Comparison of ENCODE assay signal across 16 mouse cellular contexts in the genomic region with DNA sequence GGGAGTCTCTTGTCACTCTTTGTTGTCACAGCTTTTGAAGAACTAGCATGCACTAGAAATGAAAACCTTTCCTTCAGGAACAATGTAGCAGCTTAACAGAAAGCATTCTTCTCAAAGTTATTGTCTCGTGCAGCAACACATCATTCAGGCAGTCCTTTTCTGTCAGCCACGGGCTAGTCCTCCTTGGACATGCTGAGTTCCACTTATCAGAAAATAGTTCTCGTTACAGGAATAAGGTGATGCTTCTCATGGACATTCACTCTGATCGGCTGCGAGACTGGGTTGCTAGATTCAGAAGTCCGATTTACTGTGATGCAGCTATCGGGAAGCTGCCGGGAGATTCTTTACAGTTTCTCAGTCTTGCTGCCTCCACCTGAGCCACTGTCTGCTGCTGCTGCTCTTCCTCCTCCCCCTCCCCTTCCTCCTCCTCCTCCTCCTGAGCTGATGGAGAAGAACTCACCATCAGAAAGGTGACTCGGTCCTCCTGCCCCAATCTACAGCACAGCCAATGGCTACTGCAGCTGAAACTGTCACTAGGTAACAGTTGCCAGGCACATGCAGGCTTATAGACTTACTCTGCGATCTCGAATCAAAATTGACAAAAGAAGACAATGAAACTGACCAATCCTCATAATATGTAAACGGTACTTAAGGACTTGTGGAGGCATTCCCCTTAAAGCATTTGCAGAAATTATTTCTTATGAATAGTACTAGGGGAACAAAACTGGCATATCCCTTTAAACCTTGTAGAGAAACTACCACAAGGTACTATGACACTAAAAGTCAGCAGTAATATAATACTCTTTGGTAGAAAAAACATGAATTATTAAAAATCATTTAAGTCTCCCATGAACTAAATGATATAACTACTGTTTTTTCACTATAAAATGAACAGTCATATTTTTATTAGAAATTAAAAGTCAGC.
DNase-seq lines count a peak whose midpoint lies in the region; ATAC-seq lines count a peak whose summit lies in the region.
"Had no signal": no experiment of that assay in that cellular context is flagged by ENCODE, and none has a peak within 500 bp of the region (broad histone marks: within the 10 kb centered on the region; RNA-seq: fewer than 3 reads in every experiment).

No protein-coding gene starts in this region.

- peak overlapping the region; percentile 30 for H3K4me3 ChIP-seq in midbrain, embryonic 15.5 days
- H3K4me3 ChIP-seq: erythroblast, embryonic 14.5 days; intestine, embryonic 15.5 days; myocyte had no signal

- peak; percentile 78; the same call in 1 of the 2 replicates for ATAC-seq in cerebellum, adult (ENCODE audit: insufficient number of reproducible peaks, low FRiP score, low TSS enrichment)
- ATAC-seq in midbrain, embryonic 15.5 days (replicated peaks), result peak; percentile 90
- ATAC-seq: intestine, embryonic 15.5 days had no signal

- H3K9me3 ChIP-seq in midbrain, embryonic 15.5 days, result no peaks in the 10 kb centered on the region
- H3K9me3 ChIP-seq: intestine, embryonic 15.5 days had no signal

- WGBS in midbrain, embryonic 15.5 days, result 31% methylated on average over 12 of the region's 12 CpGs

- no peaks in the 10 kb centered on the region for H3K27me3 ChIP-seq in midbrain, embryonic 15.5 days (replicated peaks)
- H3K27me3 ChIP-seq: intestine, embryonic 15.5 days had no signal

- H3K4me1 ChIP-seq in midbrain, embryonic 15.5 days, result 0 out of 2 replicates have a peak, but pooled peaks cover 3% of the 10 kb centered on the region
- H3K4me1 ChIP-seq: intestine, embryonic 15.5 days had no signal

- peak overlapping the region; percentile 32; the same call in 1 of the 2 replicates for H3K9ac ChIP-seq in midbrain, embryonic 15.5 days
- H3K9ac ChIP-seq: intestine, embryonic 15.5 days had no signal

- H3K4me2 ChIP-seq in midbrain, embryonic 15.5 days, result peak overlapping the region; percentile 45
- H3K4me2 ChIP-seq: intestine, embryonic 15.5 days had no signal

- peak overlapping the region; percentile 35 for H3K27ac ChIP-seq in midbrain, embryonic 15.5 days
- H3K27ac ChIP-seq: intestine, embryonic 15.5 days had no signal

- no peaks in the 10 kb centered on the region for H3K36me3 ChIP-seq in midbrain, embryonic 15.5 days (replicated peaks)
- H3K36me3 ChIP-seq: intestine, embryonic 15.5 days had no signal

- no peak for DNase-seq in cerebellum, postnatal 4 days (ENCODE audit: low spot score in 2 of 2)
- DNase-seq in layer of hippocampus, adult 9-11 months, result peak; percentile 12
- DNase-seq in layer of hippocampus, postnatal 14 days (ENCODE audit: low spot score in 2 of 2), result no peak
- DNase-seq in cerebellum, postnatal 25 days, result peak; percentile 22 to 35
- DNase-seq in embryo, embryonic 11 days, result no peak
- no peak for DNase-seq in kidney, adult 8-10 months
- DNase-seq: adrenal gland, postnatal 25 days; gastrocnemius, postnatal 36 days; liver; lung, postnatal 10 days; spleen, adult 18-20 months had no signal

Comparison
In these comparisons a context has a peak if more than half of its experiments do, and no peak if none do; other contexts are left out.
1. DNase-seq: peak in layer of hippocampus, adult 9-11 months (single experiment) and cerebellum, postnatal 25 days (2 of 2); none in cerebellum, postnatal 4 days (0 of 2), layer of hippocampus, postnatal 14 days (0 of 2), embryo, embryonic 11 days (single experiment) and kidney, adult 8-10 months (0 of 2).